Mouse (Mus musculus) liver, postnatal 0 days (tissue): ENCODE measurements around the gene Evi5. TPM values are rescaled to one million over a fixed set of nuclear protein-coding genes. Genes with fewer than 3 reads are reported as not detected.

Experiments used
- ATAC-seq: fragments of 200-750 bp; cut with Nextera tagmentation; 2 replicates; pipeline ENCODE4 v1.8.0; 2017; ENCODE audit warnings: mild to moderate bottlenecking, moderate library complexity
- DNase-seq: peaks from one replicate; pipeline ENCODE4 v3.0.0-alpha.2; 2016
- H3K27ac ChIP-seq: fragments of 300-500 bp; sonication (generic); 2 replicates; pipeline ENCODE4 v1.5.1; 2014; ENCODE audit warnings: antibody characterized with exemption, moderate library complexity, mild to moderate bottlenecking, low read depth
- H3K27me3 ChIP-seq: fragments of 300-500 bp; sonication (generic); 2 replicates; pipeline ENCODE4 v1.6.1; 2014; ENCODE audit warnings: low read length, control low read depth, mixed read lengths; ENCODE audit not compliant: insufficient read depth
- H3K36me3 ChIP-seq: fragments of 300-500 bp; sonication (generic); replicated peaks from 2 replicates; pipeline ENCODE4 v1.6.1; 2014; ENCODE audit warnings: mild to moderate bottlenecking, control low read depth, low read length, moderate library complexity, mixed read lengths; ENCODE audit not compliant: insufficient read depth
- H3K4me1 ChIP-seq: fragments of 300-500 bp; sonication (generic); 2 replicates; pipeline ENCODE4 v1.6.1; 2014; ENCODE audit warnings: antibody characterized with exemption, mild to moderate bottlenecking, control low read depth; ENCODE audit not compliant: insufficient read depth
- H3K4me2 ChIP-seq: fragments of 300-500 bp; sonication (generic); 2 replicates; pipeline ENCODE4 v1.6.1; 2014; ENCODE audit warnings: low read depth, mild to moderate bottlenecking, low read length, moderate library complexity, mixed read lengths
- H3K4me3 ChIP-seq: fragments of 300-500 bp; sonication (generic); 2 replicates; pipeline ENCODE4 v1.5.1; 2014; ENCODE audit warnings: low read depth, low read length
- H3K9ac ChIP-seq: fragments of 300-500 bp; sonication (generic); replicated peaks from 2 replicates; pipeline ENCODE4 v1.6.1; 2014; ENCODE audit warnings: mild to moderate bottlenecking, moderate library complexity
- H3K9me3 ChIP-seq: fragments of 300-500 bp; sonication (generic); 2 replicates; pipeline ENCODE4 v1.6.1; 2016; ENCODE audit warnings: mild to moderate bottlenecking, control low read depth, low read length, mixed read lengths
- CTCF ChIP-seq: sonication (generic); IDR thresholded peaks from 2 replicates; pipeline ENCODE4 v1.5.1; 2016; ENCODE audit warnings: antibody characterized with exemption, low read depth
- EP300 ChIP-seq: IDR thresholded peaks from 2 replicates; pipeline ENCODE4 v1.6.1; 2016; ENCODE audit warnings: antibody characterized with exemption, low read depth, mild to moderate bottlenecking
- WGBS: fragments of 180-500 bp; shearing (Covaris S2); extraction: QIAGEN DNeasy Blood & Tissue Kit; methylation state at CpG from one replicate; pipeline ENCODE4 v1.1.7; 2014; ENCODE audit not compliant: insufficient replicate concordance; 5-methylcytosine and 5-hydroxymethylcytosine counted together
- polyA plus RNA-seq: library from polyadenylated mRNA; unstranded; fragments of >200 nt; fragmentation: Nextera tagmentation; extraction: Ambion mirVana; gene quantifications from 2 replicates; pipeline ENCODE4 v1.2.1, GENCODE M21; 2015

The Evi5 gene
- polyA plus RNA-seq, 1 experiment from 2014 or later = 68.4 TPM

DNA sequence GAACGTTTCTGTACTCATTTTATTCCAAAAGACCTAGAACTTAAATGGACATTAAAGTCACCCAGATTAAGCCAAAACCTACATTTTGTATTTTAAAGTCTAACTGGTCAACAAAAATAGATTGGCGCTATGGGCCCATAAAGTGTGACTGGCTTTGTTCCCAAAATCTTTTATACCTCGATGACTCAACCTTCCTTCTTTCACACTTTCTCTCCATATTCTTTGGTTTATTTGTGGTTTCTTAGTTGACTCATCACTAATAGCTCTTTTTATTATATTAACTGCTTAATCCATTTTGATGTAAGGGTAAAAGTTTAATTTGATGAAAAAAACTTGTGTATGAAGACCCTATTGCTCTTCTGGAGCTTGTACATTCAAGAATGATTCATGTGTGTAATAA lies 43.6 kb downstream of the Evi5 start:
- Histone ChIP-seq H3K36me3 (peaks cover 19% of the 10 kb centered on the region; the same call in 1 of the 2 replicates), H3K27ac (no peak overlapping the region), H3K4me2 (no peak overlapping the region), H3K9ac (no peak overlapping the region), H3K9me3 (no peaks in the 10 kb centered on the region), H3K4me3 (no peak overlapping the region), H3K4me1 (peaks cover 9% of the 10 kb centered on the region; the same call in 1 of the 2 replicates), H3K27me3 (no peaks in the 10 kb centered on the region)
- DNase-seq (no peak), ATAC-seq (no peak)
- TF ChIP-seq EP300 = no peak
- no peak for TF ChIP-seq CTCF
- WGBS = 92% methylated on average over 3 of the region's 3 CpGs

DNA sequence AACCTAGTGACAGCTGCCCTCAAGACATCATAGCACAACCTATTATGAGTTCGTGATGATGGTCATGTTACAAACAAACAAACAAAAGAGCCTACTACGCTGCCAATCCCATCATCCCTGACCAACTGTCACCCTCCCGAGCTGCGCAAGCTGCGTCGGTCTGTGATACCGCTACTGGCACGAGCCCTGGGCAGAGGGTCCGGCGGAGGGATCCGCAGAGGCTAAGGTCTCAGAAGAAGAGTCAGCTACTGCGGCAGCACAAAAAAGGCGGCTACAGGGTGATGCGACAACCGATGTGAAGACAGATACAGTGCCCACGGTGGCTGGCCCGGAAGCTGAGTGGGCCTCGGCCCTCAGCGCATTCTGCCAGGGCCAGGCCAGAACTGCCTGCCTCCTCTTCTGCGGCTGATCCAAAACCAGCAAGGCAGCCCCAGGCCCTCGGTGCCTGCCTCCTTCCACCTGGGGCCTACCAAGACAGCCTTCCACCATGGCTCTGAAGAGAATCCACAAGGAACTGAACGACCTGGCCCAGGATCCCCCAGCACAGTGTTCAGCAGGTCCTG lies 44.8 kb downstream of the Evi5 start, which contains the start of gene Ube2d2b:
Gene Ube2d2b (plus strand): TSS at position 102 of the 563 bp plus-strand sequence.
- TF ChIP-seq CTCF = no peak
- no peak for TF ChIP-seq EP300
- 95% methylated on average over 22 of the region's 22 CpGs for WGBS
- H3K36me3 ChIP-seq = peaks cover 19% of the 10 kb centered on the region; the same call in 1 of the 2 replicates

DNA sequence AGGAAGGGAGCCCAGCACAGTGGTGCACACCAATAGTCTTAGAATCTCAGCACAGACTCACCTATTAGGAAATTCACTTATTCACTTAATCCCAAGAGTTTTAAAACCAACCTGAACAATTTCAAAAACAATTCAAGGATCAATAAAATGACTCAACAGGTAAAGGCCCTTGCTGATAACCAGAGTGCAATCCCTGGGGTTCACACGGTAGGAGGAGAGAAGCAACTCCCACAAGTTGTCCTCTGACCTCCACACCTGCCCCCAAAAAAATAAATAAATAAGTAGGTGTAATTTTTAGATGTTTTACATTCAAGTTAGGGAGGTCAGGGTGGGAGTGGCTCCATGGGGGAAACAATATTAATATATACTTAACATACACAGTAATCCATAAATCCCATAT lies 52.4 kb downstream of the Evi5 start:
- H3K4me2 ChIP-seq = no peak overlapping the region
- no peak for DNase-seq
- ATAC-seq = peak; percentile 90
- H3K4me3 ChIP-seq = no peak overlapping the region
- no peak overlapping the region for H3K9ac ChIP-seq
- H3K9me3 ChIP-seq = no peaks in the 10 kb centered on the region
- peaks cover 18% of the 10 kb centered on the region for H3K4me1 ChIP-seq
- H3K27ac ChIP-seq = peak overlapping the region; percentile 86
- no peaks in the 10 kb centered on the region for H3K27me3 ChIP-seq
- TF ChIP-seq CTCF (no peak), EP300 (peak; percentile 17; the same call in 1 of the 2 replicates)
- 62% methylated on average over 1 of the region's 1 CpGs for WGBS
- peaks cover 20% of the 10 kb centered on the region for H3K36me3 ChIP-seq

More for the DNA sequence above, 44.8 kb downstream of the Evi5 start, which contains the start of gene Ube2d2b:
- DNase-seq (no peak), ATAC-seq (no peak)
- H3K4me3 ChIP-seq = no peak within 1 kb of the TSS
- no peaks in the 10 kb centered on the region for H3K27me3 ChIP-seq
- H3K4me2 ChIP-seq = no peak within 1 kb of the TSS
- H3K9ac ChIP-seq = no peak within 1 kb of the TSS
- H3K9me3 ChIP-seq = no peaks in the 10 kb centered on the region
- H3K27ac ChIP-seq = no peak within 1 kb of the TSS
- H3K4me1 ChIP-seq = peaks cover 12% of the 10 kb centered on the region; the same call in 1 of the 2 replicates

DNA sequence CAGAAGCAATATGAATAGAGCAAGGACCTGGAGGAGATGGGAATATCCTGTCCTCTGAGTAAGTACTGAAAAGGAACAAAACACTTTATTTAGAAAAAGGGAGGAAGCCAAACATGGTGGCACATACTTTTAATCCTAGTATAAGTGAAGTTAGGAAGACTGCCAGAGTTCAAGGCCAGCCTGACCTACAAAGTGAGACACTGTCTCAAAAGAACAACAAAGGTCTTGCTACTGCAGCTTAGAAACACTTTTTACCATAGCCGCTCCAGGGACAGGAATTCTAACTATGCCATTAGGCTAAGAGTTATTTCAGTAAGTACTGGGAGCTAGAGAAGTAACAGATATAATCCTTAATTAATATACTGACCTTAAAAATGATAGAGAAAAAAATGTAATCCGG lies 60.3 kb downstream of the Evi5 start:
- Histone ChIP-seq H3K27me3 (no peaks in the 10 kb centered on the region), H3K9me3 (no peaks in the 10 kb centered on the region), H3K36me3 (peaks cover 68% of the 10 kb centered on the region), H3K4me2 (no peak overlapping the region), H3K4me1 (no peaks in the 10 kb centered on the region), H3K4me3 (no peak overlapping the region), H3K27ac (no peak overlapping the region), H3K9ac (no peak overlapping the region)
- DNase-seq (no peak), ATAC-seq (no peak)
- no peak for TF ChIP-seq EP300
- TF ChIP-seq CTCF = no peak
- 83% methylated on average over 2 of the region's 2 CpGs for whole genome bisulfite sequencing

DNA sequence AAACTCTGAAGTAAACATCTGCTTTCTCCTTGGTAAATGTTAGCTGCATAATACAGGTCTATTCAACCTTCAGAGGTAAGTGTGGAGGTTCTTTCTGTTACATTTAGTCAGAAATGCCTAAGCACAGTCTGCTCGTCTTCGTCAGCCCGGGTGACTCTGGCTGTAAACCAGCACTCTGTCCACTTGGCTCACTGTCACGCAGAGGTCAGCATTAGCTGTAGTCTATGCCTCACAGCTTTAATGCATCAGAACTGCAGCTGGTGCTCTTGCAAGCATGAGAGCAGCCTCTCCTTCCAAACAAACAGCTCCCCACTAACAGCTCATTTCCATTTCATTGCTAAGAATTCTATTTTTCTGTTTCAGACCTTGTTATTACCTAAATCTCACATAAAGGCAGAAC lies 67.4 kb downstream of the Evi5 start:
- H3K4me2 ChIP-seq = no peak overlapping the region
- H3K36me3 ChIP-seq = peaks cover 24% of the 10 kb centered on the region
- ATAC-seq = no peak
- no peak for DNase-seq
- H3K27ac ChIP-seq = no peak overlapping the region
- 82% methylated on average over 4 of the region's 4 CpGs for WGBS
- H3K27me3 ChIP-seq = no peaks in the 10 kb centered on the region
- no peak overlapping the region for H3K9ac ChIP-seq
- no peak overlapping the region for H3K4me3 ChIP-seq
- no peaks in the 10 kb centered on the region for H3K9me3 ChIP-seq
- H3K4me1 ChIP-seq = no peaks in the 10 kb centered on the region
- TF ChIP-seq CTCF (no peak), EP300 (no peak)

DNA sequence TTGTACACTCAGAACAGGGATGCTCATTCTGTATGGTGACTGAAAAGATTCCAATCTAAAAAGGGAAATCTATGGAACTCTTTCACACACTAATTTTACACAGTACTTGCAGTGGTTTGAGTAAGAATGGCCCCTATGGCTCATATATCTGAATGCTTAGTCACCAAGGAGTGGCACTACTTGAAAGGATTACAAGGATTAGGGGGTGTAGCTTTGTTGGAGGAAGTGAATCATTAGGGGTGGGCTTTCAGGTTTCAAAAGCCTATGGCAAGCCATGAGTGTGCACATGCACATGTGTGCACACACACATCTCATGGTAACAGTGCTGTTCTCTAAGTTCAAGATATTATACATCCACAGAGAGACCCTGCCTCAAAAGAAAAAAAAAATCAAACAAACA lies 72.3 kb downstream of the Evi5 start:
- no peak for ATAC-seq
- Histone ChIP-seq H3K27me3 (no peaks in the 10 kb centered on the region), H3K36me3 (peaks cover 29% of the 10 kb centered on the region), H3K4me2 (no peak overlapping the region), H3K27ac (no peak overlapping the region), H3K9ac (no peak overlapping the region), H3K4me1 (no peaks in the 10 kb centered on the region), H3K9me3 (no peaks in the 10 kb centered on the region), H3K4me3 (no peak overlapping the region)
- TF ChIP-seq CTCF = no peak
- no peak for TF ChIP-seq EP300
- no peak for DNase-seq

DNA sequence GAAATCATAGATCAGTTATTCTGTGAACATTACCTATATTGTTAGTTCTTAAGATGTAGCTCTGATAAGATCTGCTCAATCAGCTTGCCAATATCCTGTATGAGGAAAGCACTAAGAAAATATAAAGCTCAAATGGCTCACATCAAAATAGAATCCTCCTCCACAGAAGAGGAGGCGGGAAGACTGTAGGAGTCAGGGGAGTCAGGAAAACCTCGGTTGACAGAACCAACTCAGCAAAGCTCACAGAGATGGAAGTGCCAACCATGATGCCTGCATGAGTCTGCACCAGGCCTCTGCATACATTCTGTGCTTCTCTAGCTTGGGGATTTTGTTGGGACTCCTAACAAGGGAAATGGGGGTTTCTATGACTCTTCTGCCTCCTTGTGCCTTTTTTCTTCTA lies 73.7 kb downstream of the Evi5 start:
- ATAC-seq = no peak
- no peak overlapping the region for H3K9ac ChIP-seq
- no peak for DNase-seq
- 83% methylated on average over 2 of the region's 2 CpGs for WGBS
- H3K27me3 ChIP-seq = no peaks in the 10 kb centered on the region
- peaks cover 39% of the 10 kb centered on the region for H3K36me3 ChIP-seq
- H3K4me2 ChIP-seq = no peak overlapping the region
- H3K4me1 ChIP-seq = no peaks in the 10 kb centered on the region
- no peaks in the 10 kb centered on the region for H3K9me3 ChIP-seq
- H3K4me3 ChIP-seq = no peak overlapping the region
- no peak overlapping the region for H3K27ac ChIP-seq
- TF ChIP-seq EP300 = no peak
- TF ChIP-seq CTCF = no peak
